Mouse (Mus musculus): ENCODE measurements around the gene Zswim1. TPM values are rescaled to one million over a fixed set of nuclear protein-coding genes. Genes with fewer than 3 reads are reported as not detected.
"Not testable (repeated sequence)": the region's sequence is repeated elsewhere in the genome, so short reads cannot be mapped to it uniquely, and the experiment has no call there.

Zswim1 gene
- polyA plus RNA-seq, 3 experiments from 2014 or later = 17.5 to 25.7 (median 22.5) TPM

DNA sequence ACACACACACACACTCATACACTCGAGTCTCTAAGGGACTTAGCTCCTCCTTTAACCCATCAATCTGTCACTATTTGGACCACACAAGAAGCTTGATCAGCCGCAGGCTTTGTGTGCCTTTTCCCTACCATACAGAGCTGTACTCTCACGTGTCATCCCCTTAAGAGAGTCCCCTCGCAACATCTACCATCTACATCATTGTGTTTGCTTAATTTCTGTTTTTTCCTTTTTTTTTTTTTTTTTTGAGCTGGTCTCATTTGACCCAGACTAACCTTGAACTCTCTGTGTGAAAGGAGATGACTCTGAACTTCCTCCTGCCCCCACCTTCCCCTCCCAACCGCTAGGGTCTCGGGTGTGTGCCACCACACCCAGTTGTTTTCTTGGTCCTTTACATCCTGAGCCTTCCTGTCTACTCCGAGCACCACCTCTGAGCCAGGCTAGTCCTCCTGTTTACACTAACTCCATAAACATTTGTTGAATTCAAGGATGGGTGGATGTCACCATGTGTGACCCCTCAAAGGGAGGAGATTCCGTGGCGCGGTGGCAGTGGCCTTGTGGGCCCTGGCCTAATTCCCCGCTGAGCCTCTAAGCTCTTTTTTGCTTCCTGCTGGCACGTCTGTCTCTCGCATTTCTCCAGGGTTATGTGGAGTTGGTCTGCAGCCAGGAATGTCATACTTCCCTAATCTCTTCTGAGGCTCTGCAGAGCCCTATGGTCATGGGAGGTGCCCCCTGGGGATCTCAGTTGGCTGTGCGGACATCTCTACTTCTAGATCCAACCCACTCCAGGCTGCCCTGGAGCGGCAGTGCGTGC is 44.5 kb downstream of the Zswim1 start:
- no peak for ATAC-seq

DNA sequence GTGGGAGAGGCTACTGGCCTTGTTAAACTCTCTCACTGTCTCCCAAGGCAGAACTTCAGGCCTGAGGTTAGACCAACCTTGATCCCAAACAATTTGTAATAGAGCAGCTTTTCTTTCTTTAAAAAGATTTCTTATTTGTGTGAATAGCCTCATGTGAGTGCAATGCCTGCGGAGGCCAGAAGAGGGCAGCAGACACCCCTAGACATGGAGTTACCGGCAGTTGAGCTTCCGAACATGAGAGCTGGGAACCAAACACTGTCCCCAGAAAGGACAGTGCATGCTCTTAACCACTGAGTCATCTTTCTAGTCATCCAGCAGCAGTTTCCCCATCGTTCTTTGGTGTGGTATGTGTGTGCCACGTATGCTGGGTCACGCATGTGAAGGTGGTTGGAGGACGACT is 45.1 kb downstream of the Zswim1 start:
- ATAC-seq = no peak

DNA sequence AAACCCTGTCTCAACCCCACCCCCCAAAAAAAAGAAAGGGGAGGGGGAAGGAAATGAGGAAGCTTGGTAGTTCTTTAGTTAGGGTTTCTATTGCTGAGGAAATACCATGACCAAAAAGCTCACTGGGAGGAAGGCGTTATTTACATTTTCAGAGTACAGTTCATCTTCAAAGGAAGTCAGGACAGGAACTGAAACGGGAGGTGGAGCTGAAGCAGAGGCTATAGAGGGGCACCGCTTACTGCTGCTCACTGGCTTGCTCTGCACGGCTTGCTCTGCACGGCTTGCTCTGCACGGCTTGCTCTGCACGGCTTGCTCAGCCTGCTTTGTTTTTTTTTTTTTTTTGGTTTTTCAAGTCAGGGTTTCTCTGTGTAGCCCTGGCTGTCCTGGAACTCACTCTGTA is 46.0 kb downstream of the Zswim1 start:
- peak; percentile 63 for ATAC-seq

DNA sequence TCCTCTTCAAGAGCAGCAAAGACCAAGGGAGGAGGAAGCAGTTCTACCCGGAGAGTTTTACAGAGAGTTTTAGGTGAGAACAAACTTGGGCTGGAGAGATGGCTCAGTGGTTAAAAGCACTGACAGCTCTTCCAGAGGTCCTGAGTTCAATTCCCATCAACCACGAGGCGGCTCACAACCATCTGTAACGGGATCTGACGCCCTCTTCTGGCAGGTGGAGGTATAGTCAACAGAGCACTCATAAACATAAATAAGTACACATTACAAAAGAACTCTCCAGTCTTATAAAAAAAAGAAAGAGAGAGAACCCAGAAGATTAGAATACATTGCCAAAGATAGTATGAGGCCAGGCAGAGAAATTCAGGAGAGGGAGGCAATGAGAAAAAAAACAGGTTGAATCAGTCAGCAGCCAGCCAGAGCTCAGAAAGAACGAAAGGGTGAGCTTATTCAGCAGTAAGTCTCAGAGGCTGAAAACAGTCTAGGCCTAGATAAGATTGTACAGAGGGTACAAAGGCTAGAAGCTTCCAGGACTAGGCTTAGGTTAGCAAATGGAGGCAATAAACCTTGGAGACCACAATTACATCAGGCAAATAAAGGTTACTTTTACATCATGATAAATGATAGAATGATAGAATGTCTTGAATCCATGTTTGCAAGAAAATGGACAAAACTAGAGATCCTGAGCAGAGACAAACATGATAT is 49.3 kb downstream of the Zswim1 start:
- no peak for ATAC-seq

DNA sequence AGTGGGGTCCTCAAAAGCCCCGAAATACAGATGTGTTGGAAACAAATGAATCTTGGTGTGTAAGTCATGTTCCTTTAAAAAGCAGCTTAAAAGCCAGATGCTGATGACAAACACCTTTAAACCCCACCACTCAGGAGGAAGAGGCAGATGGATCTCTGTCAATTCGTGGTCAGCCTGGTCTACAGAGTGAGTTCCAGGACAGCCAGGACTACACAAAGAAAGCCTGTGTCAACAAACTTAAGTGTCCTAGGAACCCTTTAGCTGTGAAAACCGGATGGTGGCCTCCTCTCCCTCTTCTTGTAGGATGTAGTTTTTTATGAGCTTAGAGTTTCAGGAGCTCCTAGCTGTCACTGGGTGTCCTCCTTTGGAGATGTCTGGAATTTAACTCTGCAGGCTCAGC is 51.1 kb downstream of the Zswim1 start:
- ATAC-seq = no peak

DNA sequence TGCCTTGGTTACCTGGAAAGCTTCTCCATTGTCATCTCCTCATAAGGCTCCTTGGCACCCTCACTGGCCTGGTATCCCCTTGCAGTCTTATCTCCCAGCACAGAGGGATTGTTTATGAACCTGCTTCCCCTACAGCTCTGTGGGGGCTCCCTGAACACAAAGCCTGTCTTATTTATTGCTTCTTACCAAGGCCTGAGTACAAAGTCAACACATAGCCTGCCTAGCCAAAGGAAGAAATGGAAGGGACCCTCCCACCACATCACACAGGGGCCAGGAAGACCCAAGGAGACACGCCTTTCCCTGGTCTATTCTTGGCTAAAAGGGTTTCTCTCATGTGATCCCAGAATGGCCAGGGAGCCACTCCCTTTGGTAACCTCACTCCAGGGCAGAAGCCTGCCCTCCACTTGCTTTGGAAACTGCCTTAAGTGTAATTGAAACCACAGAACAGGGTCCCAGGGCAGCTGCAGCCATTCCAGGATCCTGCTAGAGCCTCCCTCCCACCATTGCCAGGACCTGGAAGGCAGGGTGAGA is 51.8 kb downstream of the Zswim1 start:
- no peak for ATAC-seq

DNA sequence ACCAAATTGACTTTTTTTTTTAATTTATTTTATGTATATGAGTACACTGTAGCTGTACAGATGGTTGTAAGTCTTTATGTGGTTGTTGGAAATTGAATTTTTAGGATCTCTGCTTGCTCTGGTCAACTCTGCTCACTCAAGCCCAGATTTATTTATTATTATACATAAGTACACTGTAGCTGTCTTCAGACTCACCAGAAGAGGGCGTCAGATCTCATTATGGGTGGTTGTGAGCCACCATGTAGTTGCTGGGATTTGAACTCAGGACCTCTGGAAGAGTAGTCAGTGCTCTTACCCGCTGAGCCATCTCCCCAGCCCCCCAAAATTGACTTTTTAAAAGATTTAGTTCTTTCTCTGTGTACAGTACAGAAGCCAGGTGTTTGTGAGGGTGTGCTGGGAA is 53.2 kb downstream of the Zswim1 start:
- ATAC-seq = not testable (repeated sequence)

Other genes with a start within 250 kb of the Zswim1 start
- not detected for gene Spint3, start 249.2 kb upstream of the Zswim1 start, polyA plus RNA-seq (2017; shearing (Covaris generic))
- not detected for gene Wfdc6a, start 237.2 kb upstream of the Zswim1 start, polyA plus RNA-seq (2017; shearing (Covaris generic))
- gene Eppin, start 229.1 kb upstream of the Zswim1 start, polyA plus RNA-seq (2017; shearing (Covaris generic)) = not detected
- not detected for gene Wfdc6b, start 209.2 kb upstream of the Zswim1 start, polyA plus RNA-seq (2017; shearing (Covaris generic))
- gene Wfdc8, start 209.1 kb upstream of the Zswim1 start, polyA plus RNA-seq (2017; shearing (Covaris generic)) = not detected
- not detected for gene Wfdc16, start 183.9 kb upstream of the Zswim1 start, polyA plus RNA-seq (2017; shearing (Covaris generic))
- not detected for gene Wfdc10, start 166.6 kb upstream of the Zswim1 start, polyA plus RNA-seq (2017; shearing (Covaris generic))
- not detected for gene Wfdc9, start 166.1 kb upstream of the Zswim1 start, polyA plus RNA-seq (2017; shearing (Covaris generic))
- not detected for gene Wfdc11, start 148.6 kb upstream of the Zswim1 start, polyA plus RNA-seq (2017; shearing (Covaris generic))
- not detected for gene Wfdc13, start 137.6 kb upstream of the Zswim1 start, polyA plus RNA-seq (2017; shearing (Covaris generic))
- not detected for gene Spint4, start 124.2 kb upstream of the Zswim1 start, polyA plus RNA-seq (2017; shearing (Covaris generic))
- gene Spint5, start 107.4 kb upstream of the Zswim1 start, polyA plus RNA-seq (2017; shearing (Covaris generic)) = not detected
- not detected for gene Wfdc3, start 76.8 kb upstream of the Zswim1 start, polyA plus RNA-seq (2017; shearing (Covaris generic))
- 1 to 10 TPM; 3.8 to 7.8 (median 5.0) TPM for gene Dnttip1, start 76.7 kb upstream of the Zswim1 start, polyA plus RNA-seq (2017; shearing (Covaris generic))
- 100 to 1,000 TPM in 1 of 3 experiments, 10 to 100 TPM in 1, 1 to 10 TPM in 1; 7.9 to 171 (median 15.0) TPM for gene Ube2c, start 52.8 kb upstream of the Zswim1 start, polyA plus RNA-seq (2017; shearing (Covaris generic))
- gene Tnnc2, start 42.7 kb upstream of the Zswim1 start, polyA plus RNA-seq (2017; shearing (Covaris generic)) = not detected
- 1 to 10 TPM; 5.2 to 9.7 (median 6.4) TPM for gene Snx21, start 36.9 kb upstream of the Zswim1 start, polyA plus RNA-seq (2017; shearing (Covaris generic))
- gene Acot8, start 17.8 kb upstream of the Zswim1 start, polyA plus RNA-seq (2017; shearing (Covaris generic)) = 10 to 100 TPM; 34.5 to 45.6 (median 39.3) TPM
- 1 to 10 TPM; 3.7 to 6.1 (median 4.8) TPM for gene Zswim3, start 17.6 kb upstream of the Zswim1 start, polyA plus RNA-seq (2017; shearing (Covaris generic))
- not detected for gene Spata25, start 5.9 kb downstream of the Zswim1 start, polyA plus RNA-seq (2017; shearing (Covaris generic))
- gene Ctsa, start 10.2 kb downstream of the Zswim1 start, polyA plus RNA-seq (2017; shearing (Covaris generic)) = 100 to 1,000 TPM; 206 to 247 (median 207) TPM
- gene Neurl2, start 10.8 kb downstream of the Zswim1 start, polyA plus RNA-seq (2017; shearing (Covaris generic)) = 1 to 10 TPM; 1.0 to 2.7 (median 1.1) TPM
- gene Pltp, start 35.0 kb downstream of the Zswim1 start, polyA plus RNA-seq (2017; shearing (Covaris generic)) = 1 to 10 TPM in 2 of 3 experiments, under 1 TPM in 1; 0.50 to 3.0 (median 1.3) TPM
- gene Pcif1, start 56.6 kb downstream of the Zswim1 start, polyA plus RNA-seq (2017; shearing (Covaris generic)) = 100 to 1,000 TPM; 110 to 126 (median 112) TPM
- 1 to 10 TPM; 6.2 to 7.4 (median 6.8) TPM for gene Zfp335, start 89.1 kb downstream of the Zswim1 start, polyA plus RNA-seq (2017; shearing (Covaris generic))
- gene Mmp9, start 118.1 kb downstream of the Zswim1 start, polyA plus RNA-seq (2017; shearing (Covaris generic)) = 1 to 10 TPM; 1.3 to 2.6 (median 2.6) TPM
- gene Slc12a5, start 138.1 kb downstream of the Zswim1 start, polyA plus RNA-seq (2017; shearing (Covaris generic)) = under 1 TPM in 2 of 3 experiments, not detected in 1; 0.21 to 0.33 TPM
- gene Ncoa5, start 212.2 kb downstream of the Zswim1 start, polyA plus RNA-seq (2017; shearing (Covaris generic)) = 10 to 100 TPM; 15.3 to 40.6 (median 24.8) TPM
- gene Cd40, start 232.9 kb downstream of the Zswim1 start, polyA plus RNA-seq (2017; shearing (Covaris generic)) = 1 to 10 TPM; 1.9 to 2.7 (median 2.2) TPM

Measured in inflammation-experienced regulatory T-cells, adult 6 months (primary cell).